Mouse (Mus musculus) heart, postnatal 0 days (tissue): ENCODE measurements around the gene B3glct.

Experiments
- CTCF ChIP-seq: IDR thresholded peaks from 2 replicates; pipeline ENCODE4 v1.5.1; 2016; ENCODE audit warnings: antibody characterized with exemption, control low read depth, low read depth
- EP300 ChIP-seq: IDR thresholded peaks from 2 replicates; pipeline ENCODE4 v1.6.1; 2016; ENCODE audit warnings: antibody characterized with exemption, low read depth

GRCm38 (mm10) chr5:149637306-149637705 is 40.7 kb upstream of the B3glct start:
- TF ChIP-seq EP300 (no peak), CTCF (no peak)
